Mouse (Mus musculus) brain, embryonic 14.5 days (tissue): ENCODE measurements around the gene Gpr160. TPM values are rescaled to one million over a fixed set of nuclear protein-coding genes. Genes with fewer than 3 reads are reported as not detected.
A peak's percentile ranks its signal among the peaks of the same experiment; 100 is the strongest.
"Not testable (repeated sequence)": the region's sequence is repeated elsewhere in the genome, so short reads cannot be mapped to it uniquely, and the experiment has no call there.

Source experiments
- DNase-seq: peaks from one replicate; pipeline ENCODE4 v3.0.0-alpha.2; 2011; ENCODE audit warnings: low read depth
- CTCF ChIP-seq: fragments of 200-500 bp; IDR thresholded peaks from 2 replicates; pipeline ENCODE4 v1.5.1; 2012; ENCODE audit warnings: inconsistent platforms, mild to moderate bottlenecking, moderate library complexity, borderline replicate concordance; ENCODE audit not compliant: insufficient read depth, insufficient read length; ENCODE audit errors: extremely low read depth
- POLR2A ChIP-seq: fragments of 200-500 bp; IDR thresholded peaks from 2 replicates; pipeline ENCODE4 v1.6.1; 2012; ENCODE audit warnings: mild to moderate bottlenecking, inconsistent platforms, borderline replicate concordance; ENCODE audit not compliant: poor library complexity, insufficient read depth, insufficient read length, severe bottlenecking; ENCODE audit errors: extremely low read depth
- polyA plus RNA-seq: library from polyadenylated mRNA; depleted of rRNA; stranded (reverse); fragments of >200 nt; gene quantifications from 2 replicates; pipeline ENCODE4 v1.2.3, GENCODE M21; 2012; rRNA removed

The Gpr160 gene
- 0.72 and 0.75 TPM in 2 replicates for polyA plus RNA-seq

DNA sequence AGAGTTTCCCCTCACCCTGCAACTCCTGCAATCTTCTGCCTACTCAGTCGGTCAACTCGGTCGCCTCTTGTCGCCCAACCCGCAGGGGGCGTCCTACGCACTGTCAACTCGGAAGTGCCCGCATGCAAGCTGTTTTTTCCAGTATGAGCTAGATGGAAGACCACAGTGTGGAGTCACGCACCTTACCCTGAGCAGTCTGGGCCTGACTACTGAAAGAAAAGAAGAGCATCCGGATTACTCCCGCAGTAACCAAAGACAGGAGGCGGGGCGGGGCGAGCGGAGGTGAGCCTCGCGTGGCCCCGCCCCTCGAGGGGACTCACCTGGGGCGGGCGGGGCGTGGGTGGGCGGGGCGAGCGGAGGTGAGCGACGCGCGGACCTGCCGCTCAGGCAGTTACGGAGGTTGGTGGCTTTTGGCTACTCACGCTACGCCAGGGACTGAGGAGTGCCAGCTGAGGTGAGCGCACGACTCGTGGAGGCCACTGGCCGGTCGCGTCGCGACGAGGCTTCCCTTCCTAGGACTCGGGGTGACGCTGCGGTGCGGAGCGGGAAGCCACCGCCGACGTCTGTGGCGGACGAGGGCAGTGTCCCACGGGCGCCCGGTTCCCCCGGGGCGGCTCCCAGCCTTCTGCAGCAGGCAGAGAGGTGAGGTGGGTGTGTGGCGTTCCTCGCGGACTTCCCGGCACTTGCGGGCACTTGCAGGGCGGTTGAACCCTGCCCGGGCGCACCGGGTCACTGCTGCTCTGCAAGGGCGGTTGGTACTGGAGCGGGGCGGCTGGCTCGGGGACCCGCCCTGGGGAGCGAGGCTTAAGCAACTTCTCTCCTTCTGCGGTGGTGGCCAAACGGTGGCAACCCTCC is at the start of gene Gpr160:
Gene Gpr160 (plus strand): TSS at position 347 of the 855 bp plus-strand sequence.
- no peak for TF ChIP-seq POLR2A
- TF ChIP-seq CTCF = peak; percentile 43; the same call in 1 of the 2 replicates
- peak; percentile 60 for DNase-seq

DNA sequence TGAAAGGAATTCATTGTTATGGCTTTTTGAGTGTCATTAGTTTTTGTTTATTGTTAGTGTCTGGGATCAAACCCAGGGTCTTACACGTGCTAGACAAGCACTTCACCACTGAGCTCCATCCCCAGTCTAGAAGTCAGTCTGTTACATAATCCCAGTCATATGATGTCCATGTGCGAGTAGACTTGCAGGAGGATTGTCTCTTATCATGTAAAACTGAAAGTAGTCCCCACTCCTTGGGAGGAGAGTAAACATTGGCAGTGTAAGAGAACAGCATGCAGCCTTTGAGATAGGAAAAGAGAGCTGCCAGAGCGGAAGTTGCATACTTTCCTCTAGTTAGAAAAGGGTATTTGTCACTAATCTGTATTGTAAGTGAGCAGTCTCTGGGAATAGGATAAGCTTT is 42.9 kb upstream of the Gpr160 start:
- no peak for DNase-seq
- TF ChIP-seq CTCF = no peak
- TF ChIP-seq POLR2A = no peak

DNA sequence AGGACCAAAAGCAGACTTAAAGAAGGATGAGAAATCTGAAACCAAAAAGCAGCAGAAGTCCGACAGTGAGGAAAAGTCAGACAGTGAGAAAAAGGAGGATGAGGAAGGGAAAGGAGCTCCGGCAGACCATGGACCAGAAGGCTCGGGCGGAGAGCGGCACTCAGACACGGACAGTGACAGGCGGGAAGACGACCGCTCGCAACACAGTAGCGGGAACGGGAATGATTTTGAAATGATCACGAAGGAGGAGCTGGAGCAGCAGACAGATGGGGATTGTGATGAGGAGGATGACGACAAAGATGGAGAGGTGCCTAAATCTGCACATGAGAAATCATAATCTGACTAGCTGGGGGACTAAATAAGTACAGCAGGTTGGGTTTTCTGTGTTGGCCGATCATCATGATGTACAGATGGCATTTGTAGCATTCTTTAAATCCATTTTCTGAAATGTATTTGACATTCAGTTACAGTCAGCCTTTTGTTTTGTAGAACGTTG is 37.1 kb upstream of the Gpr160 start:
- DNase-seq = no peak

DNA sequence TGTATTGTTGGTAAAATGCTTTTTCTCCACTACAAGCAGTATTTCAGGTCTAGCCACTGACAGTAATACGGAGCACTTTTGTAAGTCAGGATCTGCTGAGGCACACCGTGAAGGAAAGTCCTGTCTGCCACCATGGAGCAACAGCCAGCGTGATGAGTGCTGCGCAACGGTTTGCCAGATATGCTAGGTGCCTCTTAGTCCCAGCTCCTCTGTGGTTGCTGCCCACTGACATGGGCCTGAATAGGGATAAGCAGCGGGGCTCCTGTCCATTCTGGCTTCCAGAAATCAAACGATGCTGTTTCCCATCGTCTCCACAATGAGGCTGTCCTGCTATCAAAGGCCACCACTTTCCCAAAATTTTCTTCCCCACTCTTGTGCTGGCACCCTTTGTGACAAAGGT is 33.6 kb upstream of the Gpr160 start:
- DNase-seq = no peak
- no peak for TF ChIP-seq CTCF
- TF ChIP-seq POLR2A = no peak

More for the DNA sequence above, 37.1 kb upstream of the Gpr160 start:
- TF ChIP-seq POLR2A = no peak
- no peak for TF ChIP-seq CTCF

DNA sequence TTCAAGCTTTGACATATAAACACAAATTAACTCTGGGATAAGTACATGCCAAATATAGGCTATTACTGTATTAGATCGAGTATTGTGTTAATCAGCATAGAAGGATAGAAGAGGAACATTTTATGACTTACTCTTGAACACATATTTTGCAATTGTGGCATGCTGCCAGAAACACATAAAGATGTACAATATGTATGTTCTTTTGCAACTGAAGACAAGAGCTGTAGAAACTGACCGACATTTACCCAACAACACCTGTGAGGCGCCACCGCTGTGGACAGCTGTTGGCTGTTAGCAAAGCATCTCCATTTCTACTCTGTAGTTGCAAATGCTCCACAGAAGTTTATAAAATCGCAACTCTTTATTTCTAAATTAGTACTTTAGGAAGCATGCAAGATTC is 29.7 kb upstream of the Gpr160 start:
- no peak for TF ChIP-seq CTCF
- no peak for TF ChIP-seq POLR2A
- DNase-seq = no peak

DNA sequence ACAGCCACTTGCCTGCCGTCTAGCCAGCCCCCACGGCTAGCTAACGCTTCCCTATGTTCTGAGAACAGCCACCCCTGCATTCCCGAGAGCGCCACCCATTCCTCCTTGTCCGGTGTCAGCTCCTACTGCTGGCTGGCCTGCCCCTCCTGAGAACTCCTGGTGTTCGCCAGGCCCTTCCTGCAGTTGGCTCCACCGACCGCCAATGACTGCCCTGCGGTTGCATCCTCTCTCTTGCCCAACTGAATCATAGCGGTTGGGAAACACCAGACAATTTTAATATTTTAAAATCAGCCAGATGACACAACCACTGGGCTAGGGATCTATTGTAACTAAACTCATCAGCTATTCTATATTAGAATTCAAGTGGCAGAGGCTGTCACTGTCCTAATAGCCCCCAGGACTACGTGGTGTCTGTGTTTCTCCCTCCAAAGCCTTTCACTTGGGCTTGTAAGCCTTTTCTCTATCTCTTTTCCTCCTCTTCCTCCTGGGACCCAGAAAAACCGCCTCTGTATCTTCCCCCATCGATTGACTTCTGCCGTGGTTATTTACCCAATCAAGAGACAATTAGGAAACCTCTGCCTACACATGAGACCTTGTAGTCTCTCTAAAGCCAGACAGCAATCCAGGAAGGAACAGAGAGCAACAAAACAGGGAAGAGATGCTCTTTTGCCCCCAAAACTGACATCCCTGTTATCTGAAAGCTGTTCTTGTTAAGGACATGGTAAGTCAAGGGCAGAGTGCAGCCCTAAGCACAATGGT is 23.7 kb upstream of the Gpr160 start:
- no peak for DNase-seq
- no peak for TF ChIP-seq POLR2A
- TF ChIP-seq CTCF = no peak

DNA sequence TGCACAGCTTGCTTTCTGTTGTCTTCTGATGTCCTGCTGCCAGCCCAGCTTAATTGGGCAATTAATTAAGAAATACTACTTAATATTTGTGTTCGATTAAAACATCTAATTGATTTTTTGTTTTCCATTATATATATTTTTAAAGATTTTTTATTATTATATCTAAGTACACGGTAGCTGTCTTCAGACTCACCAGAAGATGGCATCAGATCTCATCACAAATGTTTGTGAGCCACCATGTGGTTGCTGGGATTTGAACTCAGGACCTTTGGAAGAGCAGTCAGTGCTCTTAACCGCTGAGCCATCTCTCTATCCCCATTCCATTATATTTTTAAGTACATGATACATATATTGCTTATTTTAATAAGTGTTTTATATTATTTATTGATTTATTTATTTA is 22.5 kb upstream of the Gpr160 start:
- no peak for DNase-seq
- TF ChIP-seq POLR2A (no peak), CTCF (no peak)

DNA sequence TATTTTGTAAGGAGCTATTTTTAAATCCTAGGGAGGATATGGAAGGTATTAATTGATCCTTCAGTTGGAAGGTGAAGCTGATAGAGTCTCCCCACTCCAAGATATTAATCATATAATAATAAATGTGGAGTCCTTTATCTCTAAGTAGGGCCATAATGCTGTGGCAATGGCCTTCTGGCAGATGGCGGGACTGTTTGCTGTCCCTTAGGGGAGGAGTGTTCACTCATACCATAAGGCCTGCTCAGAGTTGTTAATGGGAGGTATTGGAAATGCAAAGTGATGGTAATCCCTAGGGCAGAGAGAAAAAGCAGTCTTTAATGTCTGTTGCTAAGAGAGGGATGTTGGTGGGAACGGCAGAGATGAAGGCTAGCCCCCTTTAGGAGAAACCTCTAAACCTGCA is 10.0 kb upstream of the Gpr160 start:
- peak; percentile 22 for DNase-seq
- no peak for TF ChIP-seq CTCF

DNA sequence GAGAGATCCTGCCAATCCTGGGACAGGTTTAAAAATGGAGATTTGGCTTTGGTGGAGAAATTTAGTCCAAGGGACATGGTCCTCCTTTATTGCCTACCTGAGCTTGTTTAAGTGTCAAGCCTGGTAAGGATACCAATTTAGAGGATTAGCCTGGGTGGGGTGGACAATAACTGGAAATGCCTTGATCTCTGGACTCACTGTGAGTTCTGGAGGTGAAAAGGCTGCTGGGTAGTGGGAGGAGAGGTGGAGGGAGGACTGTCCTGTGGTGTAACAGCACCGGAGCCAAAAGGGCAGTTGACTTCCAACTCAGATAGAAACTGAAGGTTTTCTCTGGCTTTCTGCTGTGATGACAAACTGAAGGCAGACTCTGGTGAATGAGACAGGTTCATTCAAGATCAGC is 8.3 kb upstream of the Gpr160 start:
- TF ChIP-seq CTCF (no peak), POLR2A (no peak)
- no peak for DNase-seq

DNA sequence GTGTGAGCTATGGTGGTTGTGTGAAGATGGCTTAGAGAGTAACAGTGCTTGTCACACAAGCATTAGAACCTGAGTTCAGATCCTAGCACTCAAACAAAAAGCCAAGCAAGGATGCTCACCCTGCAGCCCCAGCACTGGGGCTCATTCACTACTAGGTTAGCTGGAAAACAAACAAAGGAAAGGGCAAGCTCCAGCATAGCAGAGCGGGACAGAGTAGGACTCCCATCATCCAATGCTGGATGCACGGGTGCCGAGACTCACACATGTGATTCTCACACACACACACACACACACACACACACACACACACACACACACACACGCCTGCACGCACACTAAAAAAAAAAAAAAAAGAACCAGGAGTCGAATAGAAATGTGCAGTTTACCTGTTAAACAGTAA is 4.3 kb upstream of the Gpr160 start:
- DNase-seq = no peak
- no peak for TF ChIP-seq CTCF
- TF ChIP-seq POLR2A = no peak

DNA sequence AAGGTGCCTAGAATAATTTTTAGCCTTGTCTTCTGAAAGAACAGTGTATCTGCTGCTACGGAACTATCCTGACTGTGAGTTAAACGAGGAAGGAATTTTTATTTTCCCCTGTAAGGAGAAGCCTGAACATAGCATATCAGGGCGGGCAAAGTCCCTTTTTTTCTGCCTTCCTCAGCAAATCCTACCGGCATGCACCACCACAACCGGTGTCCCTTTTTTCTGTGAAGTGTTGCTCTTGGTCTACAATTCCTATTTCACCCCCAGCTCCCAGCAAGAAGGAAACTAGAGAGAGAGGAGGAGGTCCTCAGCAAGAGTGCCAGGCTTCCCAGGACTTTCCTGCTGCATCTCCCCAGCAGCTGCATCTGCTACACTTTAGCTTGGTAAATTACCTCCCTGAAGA is 2.2 kb upstream of the Gpr160 start:
- no peak for DNase-seq
- TF ChIP-seq POLR2A = no peak
- TF ChIP-seq CTCF = no peak

DNA sequence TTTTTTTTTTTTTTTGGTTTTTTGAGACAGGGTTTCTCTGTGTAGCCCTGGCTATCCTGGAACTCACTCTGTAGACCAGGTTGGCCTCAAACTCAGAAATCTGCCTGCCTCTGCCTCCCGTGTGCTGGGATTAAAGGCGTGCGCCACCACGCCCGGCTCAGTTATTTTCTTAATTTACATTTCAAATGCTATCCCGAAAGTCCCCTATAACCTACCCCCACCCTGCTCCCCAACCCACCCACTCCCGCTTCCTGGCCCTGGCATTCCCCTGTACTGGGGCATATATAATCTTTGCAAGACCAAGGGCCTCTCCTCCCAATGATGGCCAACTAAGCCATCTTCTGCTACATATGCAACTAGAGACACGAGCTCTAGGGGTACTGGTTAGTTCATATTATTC is 3.8 kb downstream of the Gpr160 start:
- DNase-seq = not testable (repeated sequence)

DNA sequence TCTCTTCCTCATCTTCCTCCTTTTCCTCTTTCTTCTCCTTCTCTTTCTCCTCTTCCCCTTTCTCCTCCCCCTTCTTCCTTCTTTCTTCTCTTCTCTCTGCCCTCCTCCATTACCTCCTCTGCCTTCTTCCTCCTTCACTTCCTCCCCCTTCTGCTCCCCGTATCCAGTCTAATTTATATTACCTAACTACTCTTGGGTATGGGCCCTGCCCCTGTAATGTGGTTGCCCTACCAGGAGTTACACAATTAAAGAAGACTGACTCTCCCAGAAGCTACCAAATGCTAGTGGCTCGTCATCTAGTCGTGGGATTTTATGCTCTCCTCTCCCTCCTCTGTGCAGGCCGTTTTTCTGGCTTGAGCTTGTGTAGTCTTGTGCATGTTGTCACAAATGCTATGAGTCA is 5.0 kb downstream of the Gpr160 start:
- DNase-seq = no peak
- TF ChIP-seq POLR2A (no peak), CTCF (no peak)
